Mouse (Mus musculus): ENCODE data around the gene Tnfrsf11a. TPM values are rescaled to one million over a fixed set of nuclear protein-coding genes. Genes with fewer than 3 reads are reported as not detected.
"Not testable (repeated sequence)": the region's sequence is repeated elsewhere in the genome, so short reads cannot be mapped to it uniquely, and the experiment has no call there.

Tnfrsf11a gene
- polyA plus RNA-seq, 1 experiment from 2014 or later = 2.8 TPM

DNA sequence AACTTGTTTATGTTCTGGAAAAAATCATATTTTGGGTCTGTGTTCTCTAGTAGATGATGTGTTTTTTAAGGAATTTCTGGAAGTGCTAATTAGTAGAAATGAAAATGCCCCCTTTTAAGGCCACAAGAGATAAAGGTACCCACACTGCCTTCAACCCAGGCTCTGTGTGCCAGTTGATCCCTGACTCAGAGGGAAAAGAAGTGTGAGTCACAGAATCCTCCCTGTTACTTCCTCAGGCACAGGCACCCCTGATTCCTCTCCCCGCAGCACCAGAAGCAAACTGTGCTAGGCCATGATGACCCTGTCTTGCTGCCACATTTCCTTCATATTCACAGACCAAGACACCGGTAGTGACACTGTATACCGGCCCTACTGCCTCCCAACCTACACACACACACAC lies 9.6 kb downstream of the Tnfrsf11a start:
- 74% methylated on average over 3 of the region's 3 CpGs for WGBS
- H3K36me3 ChIP-seq = no peaks in the 10 kb centered on the region
- H3K9me3 ChIP-seq = no peaks in the 10 kb centered on the region
- no peak for ATAC-seq (ENCODE audit: borderline replicate concordance, extremely low read depth, low FRiP score, low TSS enrichment)
- no peak overlapping the region for H3K9ac ChIP-seq
- H3K4me3 ChIP-seq = no peak overlapping the region
- no peaks in the 10 kb centered on the region for H3K27me3 ChIP-seq
- peaks cover 24% of the 10 kb centered on the region for H3K4me1 ChIP-seq
- H3K27ac ChIP-seq = no peak overlapping the region
- H3K4me2 ChIP-seq = no peak overlapping the region

DNA sequence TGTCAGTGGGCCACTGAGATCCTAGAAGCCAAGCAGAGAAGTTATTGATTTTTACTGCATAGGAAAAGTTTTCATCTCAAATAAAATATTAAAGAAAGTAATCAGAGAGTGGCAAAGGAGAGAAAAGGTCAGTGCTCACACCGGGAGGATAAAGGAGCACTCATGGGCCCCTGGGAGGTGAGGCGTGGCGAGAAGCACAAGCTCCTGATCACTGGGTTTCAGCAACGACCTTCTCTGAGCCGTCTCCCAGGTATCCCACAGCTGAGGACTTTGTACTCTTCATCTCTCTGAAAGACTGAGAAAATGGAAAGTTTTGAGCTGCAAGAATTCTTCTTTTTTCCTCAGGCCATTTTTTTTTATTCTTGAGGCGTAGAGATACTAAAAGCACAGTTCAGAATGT lies 14.2 kb downstream of the Tnfrsf11a start:
- Histone ChIP-seq H3K27me3 (no peaks in the 10 kb centered on the region), H3K4me1 (no peaks in the 10 kb centered on the region), H3K4me3 (no peak overlapping the region), H3K9me3 (no peaks in the 10 kb centered on the region), H3K36me3 (no peaks in the 10 kb centered on the region), H3K4me2 (no peak overlapping the region), H3K27ac (no peak overlapping the region), H3K9ac (no peak overlapping the region)
- no peak for ATAC-seq (ENCODE audit: borderline replicate concordance, extremely low read depth, low FRiP score, low TSS enrichment)
- WGBS = 86% methylated on average over 6 of the region's 6 CpGs

DNA sequence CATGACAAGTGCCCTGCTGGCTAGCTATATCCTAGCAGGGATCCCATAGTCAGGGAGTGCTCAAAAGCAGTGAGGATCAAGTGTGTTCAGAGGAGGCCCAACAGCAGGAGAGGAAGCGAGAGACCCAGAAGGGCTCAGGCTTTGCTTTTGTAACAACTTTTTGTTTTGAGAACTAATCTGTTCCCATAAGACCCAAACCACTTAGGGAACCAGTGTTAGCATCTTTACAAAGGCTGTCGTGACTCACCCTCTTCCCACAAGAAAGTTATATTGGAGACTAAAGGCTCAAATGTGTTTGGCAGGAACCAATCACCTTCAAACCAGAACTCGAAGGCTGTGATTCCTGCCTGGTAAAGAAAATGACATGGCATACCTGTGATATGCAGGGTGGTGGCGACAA lies 15.2 kb downstream of the Tnfrsf11a start:
- no peak overlapping the region for H3K9ac ChIP-seq
- H3K27ac ChIP-seq = no peak overlapping the region
- H3K36me3 ChIP-seq = no peaks in the 10 kb centered on the region
- H3K4me1 ChIP-seq = no peaks in the 10 kb centered on the region
- no peaks in the 10 kb centered on the region for H3K9me3 ChIP-seq
- ATAC-seq (ENCODE audit: borderline replicate concordance, extremely low read depth, low FRiP score, low TSS enrichment) = no peak
- H3K4me3 ChIP-seq = no peak overlapping the region
- no peak overlapping the region for H3K4me2 ChIP-seq
- 85% methylated on average over 4 of the region's 4 CpGs for whole genome bisulfite sequencing
- H3K27me3 ChIP-seq = no peaks in the 10 kb centered on the region

DNA sequence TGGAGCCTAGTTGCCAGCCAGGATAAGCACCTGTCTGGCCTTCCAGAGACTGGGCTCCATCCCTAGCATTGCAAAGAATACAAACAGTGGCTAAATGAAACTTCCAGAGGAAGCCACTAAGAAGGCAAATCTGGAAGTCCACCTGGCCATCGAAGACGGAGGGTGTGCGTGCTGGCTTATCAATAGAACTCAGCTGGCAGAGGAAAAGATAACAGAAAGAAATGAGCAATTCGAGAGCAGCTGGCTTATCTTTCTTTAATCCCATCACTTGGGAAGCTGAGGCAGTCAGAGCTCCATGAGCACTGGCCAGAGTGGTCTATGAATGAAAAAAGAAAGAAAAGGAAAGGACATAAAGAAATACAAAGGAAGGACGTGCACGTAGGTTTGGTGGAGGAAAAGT lies 20.1 kb downstream of the Tnfrsf11a start:
- H3K9me3 ChIP-seq = no peaks in the 10 kb centered on the region
- no peak overlapping the region for H3K4me3 ChIP-seq
- H3K4me1 ChIP-seq = no peaks in the 10 kb centered on the region
- no peak overlapping the region for H3K9ac ChIP-seq
- ATAC-seq (ENCODE audit: borderline replicate concordance, extremely low read depth, low FRiP score, low TSS enrichment) = no peak
- H3K4me2 ChIP-seq = no peak overlapping the region
- H3K27ac ChIP-seq = no peak overlapping the region
- 83% methylated on average over 6 of the region's 6 CpGs for WGBS
- no peaks in the 10 kb centered on the region for H3K36me3 ChIP-seq
- no peaks in the 10 kb centered on the region for H3K27me3 ChIP-seq

DNA sequence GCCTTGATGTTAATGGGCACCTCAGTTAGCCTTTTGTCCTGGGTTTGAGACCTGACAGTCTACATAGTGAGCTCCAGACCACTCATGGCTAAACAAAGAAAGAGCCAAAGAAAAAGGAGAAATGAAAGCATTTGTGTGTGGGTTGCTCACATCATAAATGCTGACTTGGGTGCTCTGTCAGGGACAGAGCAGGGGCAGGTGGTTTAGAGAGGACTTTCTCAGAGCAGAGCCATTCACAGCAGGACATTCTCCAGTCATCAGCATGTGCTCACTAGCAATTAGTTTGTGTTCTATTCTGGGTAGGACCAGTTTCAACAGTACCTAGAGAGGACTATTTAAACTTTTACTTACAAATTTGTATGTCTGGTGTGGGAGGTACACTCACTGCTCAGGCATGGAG lies 20.7 kb downstream of the Tnfrsf11a start:
- no peaks in the 10 kb centered on the region for H3K4me1 ChIP-seq
- no peak overlapping the region for H3K9ac ChIP-seq
- no peak overlapping the region for H3K27ac ChIP-seq
- ATAC-seq (ENCODE audit: borderline replicate concordance, extremely low read depth, low FRiP score, low TSS enrichment) = no peak
- H3K36me3 ChIP-seq = no peaks in the 10 kb centered on the region
- no peak overlapping the region for H3K4me2 ChIP-seq
- no peaks in the 10 kb centered on the region for H3K9me3 ChIP-seq
- H3K27me3 ChIP-seq = no peaks in the 10 kb centered on the region
- H3K4me3 ChIP-seq = no peak overlapping the region

DNA sequence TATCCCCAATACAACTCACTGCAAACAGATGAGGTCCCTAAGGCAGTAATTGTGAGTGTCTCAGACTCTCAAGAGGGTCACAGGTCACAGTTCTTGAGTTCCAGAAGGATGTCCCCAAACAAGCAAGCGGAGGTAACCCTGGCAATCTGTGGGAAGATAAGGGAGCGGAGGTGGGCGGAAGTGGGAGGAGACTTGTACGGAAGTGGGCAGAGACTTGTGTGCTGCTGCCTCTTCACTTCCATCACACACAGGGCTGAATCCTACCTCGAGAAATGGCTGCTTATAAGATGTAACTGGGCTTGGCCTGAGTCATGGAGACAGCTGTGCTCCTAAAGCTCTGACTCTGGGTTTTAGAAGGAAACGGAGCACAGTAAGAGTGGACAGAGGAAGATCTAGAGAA lies 22.4 kb downstream of the Tnfrsf11a start:
- Histone ChIP-seq H3K4me1 (no peaks in the 10 kb centered on the region), H3K4me3 (no peak overlapping the region), H3K27ac (no peak overlapping the region), H3K4me2 (no peak overlapping the region), H3K9ac (no peak overlapping the region), H3K9me3 (no peaks in the 10 kb centered on the region), H3K36me3 (no peaks in the 10 kb centered on the region), H3K27me3 (no peaks in the 10 kb centered on the region)
- no peak for ATAC-seq (ENCODE audit: borderline replicate concordance, extremely low read depth, low FRiP score, low TSS enrichment)
- 39% methylated on average over 6 of the region's 6 CpGs for WGBS

DNA sequence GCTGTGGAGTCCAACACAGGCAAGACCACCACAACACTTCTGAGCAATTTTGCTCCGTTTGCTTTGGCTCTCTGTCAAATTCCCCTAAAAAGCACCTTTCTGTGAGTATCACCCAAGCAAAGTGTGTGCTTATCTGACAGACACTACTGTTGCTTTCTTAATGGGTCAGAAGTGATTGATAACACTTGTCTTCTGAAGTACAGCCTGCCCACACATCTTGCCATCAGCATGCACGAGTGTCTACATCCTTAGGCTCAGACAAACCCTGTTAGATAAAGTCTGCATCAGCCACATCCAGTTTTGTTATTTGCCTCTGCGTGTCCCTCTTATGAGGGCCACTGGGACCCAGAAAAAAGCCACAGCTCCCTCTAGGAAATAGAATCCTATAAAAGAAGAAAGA lies 23.8 kb downstream of the Tnfrsf11a start:
- 25% methylated on average over 3 of the region's 3 CpGs for WGBS

DNA sequence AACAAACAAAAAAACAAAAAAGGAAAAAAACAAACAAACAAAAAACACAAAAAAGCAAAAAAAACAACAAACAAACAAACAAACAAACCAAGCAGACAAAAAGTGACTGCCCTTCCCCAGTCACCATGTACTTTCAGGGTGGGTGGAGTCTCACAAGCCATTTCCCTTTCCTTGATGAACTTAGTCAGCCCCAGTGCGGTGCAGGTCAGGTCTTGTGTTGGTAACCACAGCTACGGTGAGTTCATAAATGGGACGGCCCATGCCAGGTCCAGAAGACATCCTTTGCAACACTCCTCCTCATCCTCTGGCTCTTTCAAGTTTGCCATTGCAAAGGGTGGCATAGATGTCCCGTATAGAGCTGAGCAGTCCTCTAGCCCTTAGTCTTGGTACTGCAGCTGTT lies 25.0 kb downstream of the Tnfrsf11a start:
- Histone ChIP-seq H3K4me3 (no peak overlapping the region), H3K4me2 (no peak overlapping the region), H3K9ac (no peak overlapping the region), H3K36me3 (no peaks in the 10 kb centered on the region), H3K9me3 (no peaks in the 10 kb centered on the region), H3K27ac (no peak overlapping the region), H3K4me1 (no peaks in the 10 kb centered on the region), H3K27me3 (no peaks in the 10 kb centered on the region)
- WGBS = 85% methylated on average over 4 of the region's 4 CpGs
- ATAC-seq (ENCODE audit: borderline replicate concordance, extremely low read depth, low FRiP score, low TSS enrichment) = no peak

More for the DNA sequence above, 23.8 kb downstream of the Tnfrsf11a start:
- Histone ChIP-seq H3K27ac (no peak overlapping the region), H3K4me3 (no peak overlapping the region), H3K4me2 (no peak overlapping the region), H3K27me3 (no peaks in the 10 kb centered on the region), H3K4me1 (no peaks in the 10 kb centered on the region), H3K9me3 (no peaks in the 10 kb centered on the region), H3K9ac (no peak overlapping the region), H3K36me3 (no peaks in the 10 kb centered on the region)
- no peak for ATAC-seq (ENCODE audit: borderline replicate concordance, extremely low read depth, low FRiP score, low TSS enrichment)

DNA sequence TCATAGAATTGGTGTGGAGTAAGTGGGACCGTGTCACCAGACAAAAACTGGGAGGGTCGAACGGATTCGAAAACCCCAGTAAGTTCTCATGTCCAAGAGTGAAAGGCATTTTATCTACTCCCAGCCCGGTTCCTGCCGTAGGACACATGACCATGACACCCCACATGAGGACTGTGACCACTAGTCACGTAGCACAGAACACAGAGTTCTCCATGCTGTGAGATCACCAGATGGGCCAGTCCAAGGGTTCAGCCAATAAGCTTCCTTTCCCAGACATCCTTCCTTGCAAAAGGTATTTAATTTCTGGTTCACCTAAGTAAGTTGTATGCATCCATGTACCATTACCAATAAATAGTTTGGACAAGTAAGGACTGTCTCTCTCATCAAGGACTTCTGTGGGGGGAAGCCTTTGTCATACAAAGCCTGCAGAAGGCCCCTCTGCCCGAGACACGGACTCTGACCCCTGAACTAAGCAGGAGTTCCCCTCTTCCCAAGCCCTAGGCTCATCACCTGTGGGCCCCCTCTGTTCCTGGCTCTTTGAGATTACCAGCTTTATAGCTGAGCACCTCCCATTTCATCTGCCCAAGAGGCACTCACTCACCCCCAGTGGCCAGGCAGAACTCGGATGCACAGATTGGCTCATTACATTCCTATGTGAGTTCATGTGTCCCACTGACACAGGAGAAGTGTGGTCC lies 26.7 kb downstream of the Tnfrsf11a start:
- Histone ChIP-seq H3K36me3 (no peaks in the 10 kb centered on the region), H3K4me1 (no peaks in the 10 kb centered on the region), H3K4me2 (no peak overlapping the region), H3K4me3 (no peak overlapping the region), H3K27ac (no peak overlapping the region), H3K27me3 (no peaks in the 10 kb centered on the region), H3K9ac (no peak overlapping the region), H3K9me3 (no peaks in the 10 kb centered on the region)
- ATAC-seq (ENCODE audit: borderline replicate concordance, extremely low read depth, low FRiP score, low TSS enrichment) = no peak
- WGBS = 90% methylated on average over 10 of the region's 10 CpGs

DNA sequence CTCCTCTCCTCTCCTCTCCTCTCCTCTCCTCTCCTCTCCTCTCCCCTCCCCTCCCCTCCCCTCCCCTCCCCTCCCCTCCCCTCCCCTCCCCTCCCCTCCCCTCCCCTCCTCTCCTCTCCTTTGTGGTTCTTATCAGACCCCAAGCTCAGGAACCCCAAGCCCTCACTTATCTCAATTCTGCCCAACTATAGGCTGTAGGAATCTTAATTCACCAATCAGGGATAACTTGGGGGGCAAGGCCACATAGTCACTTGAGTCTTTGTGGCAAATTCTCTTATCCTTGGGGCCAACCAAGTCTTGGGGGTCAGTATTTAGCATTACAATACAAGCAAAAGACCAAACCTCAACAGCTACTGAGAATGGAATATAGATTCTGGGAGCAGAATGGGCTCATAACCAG lies 31.5 kb downstream of the Tnfrsf11a start:
- not testable (repeated sequence) for H3K36me3 ChIP-seq; H3K4me3 ChIP-seq; ATAC-seq (ENCODE audit: borderline replicate concordance, extremely low read depth, low FRiP score, low TSS enrichment)

DNA sequence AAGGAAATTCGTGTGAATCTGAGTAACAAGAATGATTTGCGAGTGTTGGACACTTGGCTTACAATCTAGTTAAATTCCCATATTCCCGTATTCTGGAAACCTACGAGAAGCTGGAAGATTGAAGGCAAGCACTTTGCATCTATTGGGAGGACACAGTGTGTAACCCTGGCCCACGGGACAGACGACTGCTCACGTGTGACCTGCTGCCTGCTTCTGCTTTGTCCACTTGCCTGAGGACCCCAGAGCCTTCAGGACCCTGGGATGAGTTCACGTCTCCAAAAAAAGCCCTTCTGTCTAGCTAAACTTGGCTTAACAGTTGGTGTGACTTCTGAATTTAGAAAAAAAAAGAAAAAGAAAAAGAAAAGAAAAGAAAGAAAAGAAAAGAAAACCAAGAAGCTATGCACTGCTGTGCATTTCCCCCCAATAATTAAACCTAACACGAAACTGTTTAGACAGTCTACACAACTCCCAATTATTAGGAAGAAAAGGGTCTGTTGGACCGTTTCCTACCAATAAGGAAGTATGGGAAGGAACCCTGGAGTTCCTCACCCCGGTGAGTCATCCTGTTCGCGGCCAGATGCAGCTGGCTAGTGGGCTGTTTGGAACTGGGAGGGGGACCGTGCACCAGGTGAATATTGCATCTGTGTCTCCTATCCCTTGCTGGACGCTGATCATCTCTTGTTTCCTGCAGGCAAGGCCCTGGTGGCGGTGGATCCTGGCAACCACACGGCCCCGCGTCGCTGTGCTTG lies 32.6 kb downstream of the Tnfrsf11a start:
- ATAC-seq (ENCODE audit: borderline replicate concordance, extremely low read depth, low FRiP score, low TSS enrichment) = no peak
- H3K9me3 ChIP-seq = no peaks in the 10 kb centered on the region
- H3K27me3 ChIP-seq = no peaks in the 10 kb centered on the region
- WGBS = 66% methylated on average over 20 of the region's 20 CpGs
- no peak overlapping the region for H3K9ac ChIP-seq
- H3K4me2 ChIP-seq = no peak overlapping the region
- H3K36me3 ChIP-seq = no peaks in the 10 kb centered on the region
- no peak overlapping the region for H3K27ac ChIP-seq
- no peak overlapping the region for H3K4me3 ChIP-seq
- peaks cover 16% of the 10 kb centered on the region; the same call in 1 of the 2 replicates for H3K4me1 ChIP-seq

More for the DNA sequence above, 31.5 kb downstream of the Tnfrsf11a start:
- H3K9me3 ChIP-seq, H3K9ac ChIP-seq, H3K27me3 ChIP-seq, H3K4me2 ChIP-seq, H3K27ac ChIP-seq: not testable (repeated sequence)
- H3K4me1 ChIP-seq = peaks cover 16% of the 10 kb centered on the region; the same call in 1 of the 2 replicates

DNA sequence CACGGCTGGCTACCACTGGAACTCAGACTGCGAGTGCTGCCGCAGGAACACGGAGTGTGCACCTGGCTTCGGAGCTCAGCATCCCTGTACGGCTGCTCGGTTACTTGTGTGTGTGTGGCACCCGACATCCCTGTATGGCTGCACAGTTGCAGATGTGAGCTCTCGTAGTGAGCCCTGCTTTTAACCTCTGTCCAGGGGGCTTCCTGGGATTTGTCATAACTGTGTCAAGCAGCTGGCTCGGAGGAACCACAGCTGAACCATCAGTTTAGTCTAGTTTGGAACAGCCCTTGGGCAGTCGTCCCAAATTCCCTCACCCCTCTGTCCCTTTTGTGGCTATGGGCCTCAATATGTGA lies 33.2 kb downstream of the Tnfrsf11a start:
- H3K36me3 ChIP-seq = no peaks in the 10 kb centered on the region
- peak; percentile 62; the same call in 1 of the 2 replicates for ATAC-seq (ENCODE audit: borderline replicate concordance, extremely low read depth, low FRiP score, low TSS enrichment)

More for the DNA sequence above, 33.2 kb downstream of the Tnfrsf11a start:
- H3K27me3 ChIP-seq = no peaks in the 10 kb centered on the region
- H3K4me1 ChIP-seq = peaks cover 16% of the 10 kb centered on the region; the same call in 1 of the 2 replicates
- H3K9me3 ChIP-seq = no peaks in the 10 kb centered on the region
- WGBS = 46% methylated on average over 11 of the region's 11 CpGs
- H3K9ac ChIP-seq = no peak overlapping the region
- H3K4me3 ChIP-seq = no peak overlapping the region
- no peak overlapping the region for H3K27ac ChIP-seq
- no peak overlapping the region for H3K4me2 ChIP-seq

Measured in lung, embryonic 15.5 days (tissue).